Mouse (Mus musculus) liver, embryonic 14.5 days (tissue): Measurements from ENCODE around the gene Golga7b. TPM values are rescaled to one million over a fixed set of nuclear protein-coding genes. Genes with fewer than 3 reads are reported as not detected.

Source experiments
- ATAC-seq: fragments of 200-750 bp; cut with Nextera tagmentation; 2 replicates; pipeline ENCODE4 v1.8.0; 2017; ENCODE audit warnings: moderate number of reproducible peaks, mild to moderate bottlenecking, moderate library complexity; ENCODE audit not compliant: insufficient read depth
- DNase-seq, 3 experiments: peaks; one replicate each; pipeline ENCODE4 v3.0.0-alpha.2; 2012 to 2013; ENCODE audit warnings: low read depth in 3 of 3, low spot score in 3 of 3
- H3K27ac ChIP-seq: fragments of 300-500 bp; sonication (generic); 2 replicates; pipeline ENCODE4 v1.5.1; 2014; ENCODE audit warnings: moderate library complexity, mild to moderate bottlenecking, control low read depth, inconsistent platforms
- H3K27me3 ChIP-seq: fragments of 300-500 bp; sonication (generic); 2 replicates; pipeline ENCODE4 v1.6.1; 2014; ENCODE audit warnings: mild to moderate bottlenecking, low read length, moderate library complexity; ENCODE audit not compliant: control insufficient read depth, insufficient read depth
- H3K36me3 ChIP-seq: fragments of 300-500 bp; sonication (generic); replicated peaks from 2 replicates; pipeline ENCODE4 v1.6.1; 2014; ENCODE audit warnings: low read depth; ENCODE audit not compliant: control insufficient read depth, insufficient read depth
- H3K4me1 ChIP-seq, 2 experiments: fragments of 200-500 bp in 1 of 2; fragments of 300-500 bp in 1 of 2; sonication (generic) in 1 of 2; replicated peaks; 2 replicates each; pipeline ENCODE4 v1.6.1; 2012 to 2014; ENCODE audit warnings: antibody characterized with exemption in 1 of 2, inconsistent platforms in 1 of 2, low read length in 1 of 2; ENCODE audit not compliant: control insufficient read depth in 2 of 2, insufficient read depth in 2 of 2
- H3K4me2 ChIP-seq: fragments of 300-500 bp; sonication (generic); 2 replicates; pipeline ENCODE4 v1.6.1; 2014; ENCODE audit warnings: low read depth, mild to moderate bottlenecking, control low read depth, moderate library complexity
- H3K4me3 ChIP-seq, 2 experiments: fragments of 200-500 bp in 1 of 2; fragments of 300-500 bp in 1 of 2; sonication (generic) in 1 of 2; 2 replicates each; pipeline ENCODE4 v1.5.1; 2012 to 2014; ENCODE audit warnings: low read depth in 2 of 2, low read length in 2 of 2, mild to moderate bottlenecking in 2 of 2, control low read depth in 1 of 2, inconsistent platforms in 1 of 2, moderate library complexity in 1 of 2; ENCODE audit not compliant: insufficient read depth in 1 of 2
- H3K9ac ChIP-seq: fragments of 300-500 bp; sonication (generic); replicated peaks from 2 replicates; pipeline ENCODE4 v1.6.1; 2014; ENCODE audit warnings: mild to moderate bottlenecking, control low read depth, moderate library complexity
- H3K9me3 ChIP-seq: fragments of 300-500 bp; sonication (generic); 2 replicates; pipeline ENCODE4 v1.6.1; 2016; ENCODE audit warnings: low read length, mixed read lengths; ENCODE audit not compliant: control insufficient read depth
- CTCF ChIP-seq: IDR thresholded peaks from 2 replicates; pipeline ENCODE4 v1.5.1; 2016; ENCODE audit warnings: antibody characterized with exemption, low read depth, control low read depth
- EP300 ChIP-seq: IDR thresholded peaks from 2 replicates; pipeline ENCODE4 v1.6.1; 2016; ENCODE audit warnings: antibody characterized with exemption, low read depth
- WGBS: fragments of 180-500 bp; shearing (Covaris S2); extraction: QIAGEN DNeasy Blood & Tissue Kit; methylation state at CpG from one replicate; pipeline ENCODE4 v1.1.7; 2014; ENCODE audit not compliant: insufficient replicate concordance; 5-methylcytosine and 5-hydroxymethylcytosine counted together
- polyA plus RNA-seq, 2 experiments: library from polyadenylated mRNA; depleted of rRNA in 1 of 2; stranded (reverse) in 1 of 2; unstranded in 1 of 2; fragments of >200 nt; fragmentation: Nextera tagmentation in 1 of 2; extraction: Ambion mirVana in 1 of 2; gene quantifications; 2 replicates each; pipeline versions ENCODE4 v1.2.1 to v1.2.3; 2012 to 2014

Gene Golga7b
- polyA plus RNA-seq, 2 experiments, result not detected

DNA sequence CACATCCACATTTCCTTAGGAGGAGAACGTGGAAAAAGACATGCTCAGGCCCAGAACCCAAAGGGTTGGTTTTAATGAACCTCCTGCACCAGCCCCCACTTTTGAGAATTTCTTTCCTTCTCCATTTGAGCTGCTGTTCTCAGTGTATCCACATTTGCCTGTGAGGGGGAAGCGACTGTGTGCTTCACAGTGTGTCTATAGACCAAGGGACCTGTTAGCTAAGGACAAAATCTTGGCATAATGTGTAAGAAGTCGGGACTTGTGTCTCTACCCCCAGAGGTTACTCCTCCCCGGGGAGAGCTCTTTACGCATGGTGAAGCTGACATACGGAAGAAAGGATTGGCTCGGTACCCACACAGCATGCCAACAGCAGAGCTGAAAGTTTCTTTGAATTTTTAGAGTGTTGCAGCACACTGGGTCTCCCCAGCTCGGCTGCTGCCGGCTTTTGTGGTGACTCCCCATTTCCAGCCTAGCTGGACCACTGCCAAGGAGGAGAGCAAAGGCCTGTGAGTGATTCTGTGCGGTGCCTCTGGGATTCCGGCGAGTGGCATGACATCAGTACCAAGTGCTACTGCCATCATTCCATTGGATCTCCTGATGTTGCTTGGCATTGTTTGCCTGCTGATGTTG is 9.4 kb downstream of the Golga7b start:
- peaks cover 10% of the 10 kb centered on the region for H3K27me3 ChIP-seq
- H3K4me1 ChIP-seq, result no peaks in the 10 kb centered on the region
- no peak overlapping the region for H3K4me3 ChIP-seq
- no peaks in the 10 kb centered on the region for H3K36me3 ChIP-seq
- 74% methylated on average over 12 of the region's 12 CpGs for WGBS
- no peak for DNase-seq
- no peak overlapping the region for H3K27ac ChIP-seq
- H3K4me2 ChIP-seq, result no peak overlapping the region
- H3K9me3 ChIP-seq, result no peaks in the 10 kb centered on the region
- ATAC-seq, result no peak
- TF ChIP-seq CTCF (no peak), EP300 (no peak)
- no peak overlapping the region for H3K9ac ChIP-seq

DNA sequence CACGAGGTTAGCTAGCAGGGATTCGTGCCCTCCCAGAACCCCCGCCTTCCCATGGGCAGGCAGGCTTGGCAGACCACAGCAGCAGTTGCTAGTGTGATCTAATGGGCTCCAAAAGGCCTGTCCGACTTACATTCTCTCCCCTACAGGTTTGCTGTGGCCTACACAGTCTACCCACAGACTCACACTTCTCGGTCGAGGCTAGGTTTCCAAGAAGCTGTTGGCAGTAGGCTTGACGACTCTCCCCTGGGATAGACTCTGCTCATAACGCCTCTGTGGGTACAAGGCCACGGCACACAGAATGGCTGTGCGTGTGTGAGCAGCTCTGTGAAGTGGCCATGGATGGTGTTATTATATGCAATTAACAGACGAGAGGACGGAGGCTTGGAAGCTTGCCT is 9.9 kb downstream of the Golga7b start:
- H3K4me2 ChIP-seq, result no peak overlapping the region
- H3K27me3 ChIP-seq, result peaks cover 10% of the 10 kb centered on the region
- H3K27ac ChIP-seq, result no peak overlapping the region
- no peaks in the 10 kb centered on the region for H3K9me3 ChIP-seq
- TF ChIP-seq EP300 (no peak), CTCF (no peak)
- H3K4me1 ChIP-seq, result no peaks in the 10 kb centered on the region
- no peak for ATAC-seq
- H3K9ac ChIP-seq, result no peak overlapping the region
- H3K4me3 ChIP-seq, result no peak overlapping the region
- no peaks in the 10 kb centered on the region for H3K36me3 ChIP-seq
- WGBS, result 76% methylated on average over 12 of the region's 12 CpGs
- DNase-seq, result no peak

DNA sequence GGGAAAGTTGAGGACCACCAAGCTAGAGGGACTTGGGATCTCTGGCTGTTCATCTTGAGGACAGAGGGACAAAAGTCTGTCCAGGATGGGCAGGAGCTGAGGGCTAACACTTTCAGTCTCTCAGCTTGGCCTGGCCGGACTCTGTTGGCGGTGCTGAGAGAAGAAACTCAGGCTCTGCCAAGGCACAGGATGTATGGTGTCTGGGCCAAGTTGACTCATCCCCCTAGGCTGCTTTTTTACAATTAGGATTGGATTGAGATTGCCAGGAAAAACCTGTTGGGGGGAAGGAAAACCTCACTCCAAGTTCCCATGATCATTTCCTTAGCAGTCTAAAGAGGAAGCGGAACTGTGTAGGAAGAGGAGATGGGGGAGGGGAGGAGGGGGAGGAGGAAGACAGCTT is 10.7 kb downstream of the Golga7b start:
- WGBS, result 51% methylated on average over 3 of the region's 3 CpGs
- peaks cover 10% of the 10 kb centered on the region for H3K27me3 ChIP-seq
- no peak for ATAC-seq
- DNase-seq, result no peak
- no peak overlapping the region for H3K4me2 ChIP-seq
- no peak overlapping the region for H3K9ac ChIP-seq
- no peaks in the 10 kb centered on the region for H3K9me3 ChIP-seq
- no peaks in the 10 kb centered on the region for H3K4me1 ChIP-seq
- H3K4me3 ChIP-seq, result no peak overlapping the region
- TF ChIP-seq CTCF (no peak), EP300 (no peak)
- H3K27ac ChIP-seq, result no peak overlapping the region
- H3K36me3 ChIP-seq, result no peaks in the 10 kb centered on the region

DNA sequence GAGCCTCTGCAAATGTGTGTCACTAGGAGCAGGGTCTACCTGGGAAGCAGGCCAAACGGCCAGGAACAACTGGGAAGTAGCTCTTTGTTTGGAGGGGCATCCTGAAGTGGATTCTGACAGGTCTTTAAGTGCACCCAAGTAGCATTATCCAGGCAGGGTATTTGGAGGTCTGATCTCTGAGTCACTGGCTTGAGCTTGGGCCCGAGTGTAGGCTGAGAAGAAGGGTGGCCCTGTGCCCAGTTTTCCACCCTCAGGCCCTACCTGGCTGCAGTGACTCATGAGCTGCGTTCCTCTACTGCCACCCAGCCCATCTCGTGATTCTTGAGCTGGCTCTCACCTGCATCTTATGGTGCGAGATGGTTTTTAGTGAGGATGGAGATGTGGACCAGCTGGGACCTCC is 11.2 kb downstream of the Golga7b start:
- no peak overlapping the region for H3K4me3 ChIP-seq
- H3K9me3 ChIP-seq, result no peaks in the 10 kb centered on the region
- 49% methylated on average over 5 of the region's 5 CpGs for whole genome bisulfite sequencing
- H3K27ac ChIP-seq, result no peak overlapping the region
- H3K4me1 ChIP-seq, result no peaks in the 10 kb centered on the region
- no peak overlapping the region for H3K4me2 ChIP-seq
- ATAC-seq (no peak), DNase-seq (no peak)
- TF ChIP-seq CTCF (no peak), EP300 (no peak)
- peaks cover 10% of the 10 kb centered on the region for H3K27me3 ChIP-seq
- no peak overlapping the region for H3K9ac ChIP-seq
- H3K36me3 ChIP-seq, result no peaks in the 10 kb centered on the region

DNA sequence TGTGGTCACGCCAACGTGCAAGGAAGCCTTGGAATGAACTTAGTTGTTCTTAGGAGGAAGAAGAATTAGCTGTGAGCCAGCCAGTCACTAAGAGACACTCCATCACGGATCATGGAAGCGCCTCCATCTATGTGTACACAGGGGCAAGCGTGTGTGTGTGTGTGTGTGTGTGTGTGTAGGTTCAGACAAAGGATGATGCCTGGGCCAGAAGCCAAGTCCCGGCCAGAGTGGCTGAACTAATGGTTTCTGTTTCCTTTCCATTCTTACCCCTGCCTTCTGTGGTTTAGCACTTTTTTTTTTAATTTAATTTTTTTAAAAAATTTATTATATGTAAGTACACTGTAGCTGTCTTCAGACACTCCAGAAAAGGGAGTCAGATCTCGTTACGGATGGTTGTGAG is 13.1 kb downstream of the Golga7b start:
- H3K27ac ChIP-seq, result no peak overlapping the region
- no peak for DNase-seq
- no peaks in the 10 kb centered on the region for H3K4me1 ChIP-seq
- H3K36me3 ChIP-seq, result no peaks in the 10 kb centered on the region
- no peak overlapping the region for H3K9ac ChIP-seq
- ATAC-seq, result no peak
- 61% methylated on average over 8 of the region's 8 CpGs for WGBS
- H3K27me3 ChIP-seq, result peaks cover under 1% of the 10 kb centered on the region
- TF ChIP-seq EP300 (no peak), CTCF (no peak)
- H3K4me2 ChIP-seq, result no peak overlapping the region
- H3K9me3 ChIP-seq, result no peaks in the 10 kb centered on the region
- H3K4me3 ChIP-seq, result no peak overlapping the region
